Mouse (Mus musculus): Measurements from ENCODE around the gene Zbtb25.

Zbtb25 gene

DNA sequence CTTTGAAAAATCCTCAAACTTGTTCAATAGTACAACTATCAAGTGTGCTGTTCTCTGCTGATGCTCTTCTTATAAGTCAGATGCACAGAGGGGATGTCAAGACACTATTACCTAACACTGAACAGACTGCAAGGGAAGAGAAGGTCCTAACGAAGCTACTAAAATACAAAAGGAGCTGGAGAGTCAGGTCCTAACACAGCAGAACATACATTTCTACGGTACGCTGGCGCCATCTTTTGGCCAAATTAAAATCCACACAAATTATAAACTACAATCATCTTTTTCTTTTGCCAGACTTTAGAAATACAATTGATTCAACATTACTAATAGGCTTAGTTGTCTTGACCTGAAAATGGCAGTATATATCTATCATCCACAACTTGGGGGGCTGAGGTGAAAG lies 28.3 kb downstream of the Zbtb25 start:
- WGBS, result 3% methylated on average over 4 of the region's 4 CpGs

DNA sequence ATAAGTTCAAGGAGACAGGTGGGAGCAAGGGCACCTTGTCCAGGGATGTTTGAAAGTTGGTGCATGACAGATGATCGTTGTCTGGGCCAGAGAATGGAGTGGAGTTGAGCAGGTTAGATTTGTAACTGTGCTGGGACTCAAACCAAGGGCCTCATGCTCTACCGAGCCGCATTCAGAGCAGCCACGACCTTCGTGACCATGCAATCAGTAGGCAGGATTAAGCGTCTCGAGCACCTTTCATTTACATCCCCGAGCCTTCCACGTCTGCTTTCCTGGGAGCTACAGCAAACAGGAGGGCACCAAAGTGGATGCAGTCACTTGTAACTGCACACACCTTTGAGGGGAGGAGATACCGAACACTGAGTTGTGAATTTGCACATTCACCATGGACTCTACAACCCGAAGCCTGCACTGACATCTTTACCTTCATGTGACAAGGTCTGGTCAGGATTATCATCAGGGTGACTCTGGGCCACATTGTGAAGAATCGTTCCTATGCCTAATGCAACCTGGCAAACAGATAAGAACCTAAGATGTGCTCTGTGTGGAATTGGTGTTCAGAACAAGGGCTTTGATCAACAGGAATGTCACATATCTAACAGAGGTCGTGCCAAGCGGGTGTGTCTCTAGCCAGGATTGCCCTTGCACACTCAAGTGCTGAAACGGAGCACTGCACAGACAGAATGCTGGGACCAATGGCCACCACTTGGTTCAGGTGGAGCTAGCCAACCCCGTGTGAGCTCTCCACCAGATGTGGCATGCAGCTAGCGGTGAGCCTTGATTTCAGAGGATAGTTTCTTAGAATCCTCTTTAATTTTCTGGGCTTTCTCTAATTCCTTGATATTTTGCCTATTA lies 33.1 kb downstream of the Zbtb25 start:
- WGBS, result 84% methylated on average over 17 of the region's 17 CpGs

DNA sequence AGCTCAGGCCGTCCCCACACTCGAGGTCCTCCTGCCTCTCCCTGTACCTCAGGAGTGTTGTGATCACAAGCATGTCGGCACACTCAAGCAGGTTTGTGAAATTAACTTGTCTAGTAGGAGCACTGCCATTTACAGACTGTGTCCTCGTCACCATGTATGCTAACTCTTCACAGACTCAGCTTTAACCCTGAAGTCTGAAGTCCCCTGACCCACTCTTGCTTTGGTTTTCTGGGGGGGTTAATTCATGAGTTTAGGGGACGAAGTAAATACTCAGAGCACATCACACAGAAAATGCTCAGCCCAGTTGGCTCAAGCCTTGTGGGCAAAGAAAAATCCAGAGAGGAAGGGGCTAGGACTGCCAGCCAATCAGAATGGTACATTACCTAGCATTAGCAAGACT lies 33.8 kb downstream of the Zbtb25 start:
- WGBS, result 78% methylated on average over 5 of the region's 5 CpGs

DNA sequence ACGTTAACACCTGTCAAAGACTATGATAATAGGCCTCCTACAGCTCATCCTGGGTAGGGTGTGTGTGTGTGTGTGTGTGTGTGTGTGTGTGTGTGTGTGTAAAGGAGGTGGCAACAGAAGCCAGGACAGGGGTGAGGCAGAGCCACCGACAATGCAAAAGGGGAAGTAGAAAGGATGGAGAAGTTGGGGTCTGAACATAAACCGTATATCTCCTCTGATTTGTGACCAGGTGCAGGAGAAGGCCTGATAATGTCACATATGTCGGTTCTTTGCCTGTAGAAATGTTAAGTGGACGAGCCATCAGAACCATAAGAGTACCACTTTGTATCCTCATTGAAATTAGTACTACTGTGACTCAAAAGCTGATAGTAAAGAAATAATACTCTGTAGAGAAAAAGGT lies 35.7 kb downstream of the Zbtb25 start:
- WGBS, result 91% methylated on average over 5 of the region's 5 CpGs

DNA sequence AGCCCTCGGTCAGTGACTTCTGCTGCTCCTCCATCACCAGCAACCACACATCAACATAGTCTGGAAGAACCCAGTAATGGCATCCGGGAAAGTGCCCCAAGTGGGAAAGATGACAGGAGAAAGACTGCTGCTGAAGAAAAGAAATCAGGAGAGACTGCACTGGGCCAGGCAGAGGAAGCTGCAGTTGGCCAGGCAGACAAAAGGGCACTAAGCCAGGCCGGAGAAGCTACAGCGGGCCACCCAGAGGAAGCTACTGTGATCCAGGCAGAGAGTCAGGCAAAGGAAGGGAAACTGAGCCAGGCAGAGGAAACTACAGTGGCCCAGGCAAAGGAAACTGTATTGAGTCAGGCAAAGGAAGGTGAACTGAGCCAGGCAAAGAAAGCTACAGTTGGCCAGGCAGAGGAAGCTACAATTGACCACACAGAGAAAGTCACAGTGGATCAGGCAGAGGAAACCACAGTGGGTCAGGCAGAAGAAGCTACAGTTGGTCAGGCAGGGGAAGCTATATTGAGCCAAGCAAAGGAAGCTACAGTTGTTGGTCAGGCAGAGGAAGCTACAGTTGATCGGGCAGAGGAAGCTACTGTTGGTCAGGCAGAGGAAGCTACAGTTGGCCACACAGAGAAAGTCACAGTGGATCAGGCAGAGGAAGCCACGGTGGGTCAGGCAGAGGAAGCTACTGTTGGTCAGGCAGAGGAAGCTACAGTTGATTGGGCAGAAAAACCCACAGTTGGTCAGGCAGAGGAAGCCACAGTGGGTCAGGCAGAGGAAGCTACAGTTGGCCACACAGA lies 40.6 kb downstream of the Zbtb25 start:
- 79% methylated on average over 6 of the region's 6 CpGs for WGBS

DNA sequence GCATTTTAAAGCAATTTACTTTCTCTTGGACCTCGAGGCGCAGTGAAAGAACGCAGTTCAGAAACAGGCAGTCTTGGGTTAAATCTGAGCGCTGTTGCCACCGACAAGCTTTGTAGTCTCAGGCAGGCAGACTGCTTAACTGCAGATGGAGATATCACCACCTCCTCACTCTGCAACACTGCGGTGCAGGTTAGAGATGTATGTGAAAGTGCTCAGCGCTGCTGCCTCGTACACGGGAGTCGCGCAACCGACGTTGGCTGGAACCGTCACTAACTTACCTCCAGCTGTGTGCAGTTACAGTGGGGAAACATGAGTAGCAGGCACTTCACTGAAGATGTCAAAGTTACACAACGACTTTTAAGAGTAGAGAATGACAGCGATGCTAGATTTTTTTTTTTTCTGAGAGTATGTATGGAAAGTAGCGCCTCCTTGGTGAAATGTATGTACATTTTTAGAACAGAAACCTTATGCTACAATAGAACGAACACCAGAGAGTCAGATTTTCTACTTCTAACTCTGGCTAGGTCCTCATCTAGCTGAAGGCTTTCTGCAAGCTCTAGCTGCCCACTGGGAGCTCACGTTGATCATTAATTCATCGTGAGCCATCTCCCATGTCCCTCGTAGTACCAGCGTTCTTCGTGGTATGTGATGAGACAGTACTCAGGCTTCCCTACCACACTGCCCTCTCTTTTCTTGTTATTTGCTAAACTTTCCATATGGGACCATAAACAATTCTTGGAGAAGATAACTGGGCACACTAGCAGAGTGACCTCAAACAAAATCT lies 42.8 kb downstream of the Zbtb25 start:
- 46% methylated on average over 23 of the region's 23 CpGs for WGBS

DNA sequence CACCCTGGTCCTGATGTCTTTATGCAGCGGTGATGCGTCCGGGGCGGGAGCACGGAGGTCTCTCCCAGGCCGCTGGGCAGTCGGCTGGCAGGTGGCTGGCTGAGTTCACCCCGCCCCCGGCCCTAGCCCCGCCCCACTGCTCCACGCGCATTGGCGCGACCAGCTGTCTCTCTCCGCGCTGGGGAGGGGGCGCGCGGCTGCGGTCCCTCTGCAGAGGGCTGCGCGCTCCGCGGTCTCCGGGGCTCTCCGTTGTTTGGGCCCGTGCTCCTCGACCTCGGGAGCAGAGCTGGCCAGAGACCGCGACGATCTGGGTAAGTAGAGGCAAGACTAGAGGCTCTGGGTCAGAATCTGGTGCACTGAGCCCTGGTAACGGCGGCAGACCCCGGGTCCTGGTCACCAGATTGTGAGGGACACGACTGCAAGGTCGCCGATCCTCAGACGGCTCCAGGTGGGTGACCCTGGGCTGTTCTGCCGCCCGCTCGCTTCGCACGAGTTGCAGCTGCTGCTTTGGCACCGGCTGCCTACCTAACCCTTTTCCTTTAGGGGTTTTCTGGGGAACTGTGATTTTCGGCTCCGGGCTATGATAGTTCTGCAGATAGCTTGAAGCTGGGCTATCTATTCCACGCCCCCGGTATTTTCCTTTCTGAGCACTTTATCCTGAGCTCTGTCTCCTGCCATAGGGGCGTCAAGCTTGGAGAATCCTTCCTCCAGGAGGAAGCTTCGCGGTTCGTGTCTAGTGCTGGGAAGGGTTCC lies 44.5 kb downstream of the Zbtb25 start, which contains the start of gene Akap5:
Gene Akap5 (plus strand): TSS at position 213 of the 753 bp plus-strand sequence.
- 3% methylated on average over 53 of the region's 53 CpGs for WGBS

DNA sequence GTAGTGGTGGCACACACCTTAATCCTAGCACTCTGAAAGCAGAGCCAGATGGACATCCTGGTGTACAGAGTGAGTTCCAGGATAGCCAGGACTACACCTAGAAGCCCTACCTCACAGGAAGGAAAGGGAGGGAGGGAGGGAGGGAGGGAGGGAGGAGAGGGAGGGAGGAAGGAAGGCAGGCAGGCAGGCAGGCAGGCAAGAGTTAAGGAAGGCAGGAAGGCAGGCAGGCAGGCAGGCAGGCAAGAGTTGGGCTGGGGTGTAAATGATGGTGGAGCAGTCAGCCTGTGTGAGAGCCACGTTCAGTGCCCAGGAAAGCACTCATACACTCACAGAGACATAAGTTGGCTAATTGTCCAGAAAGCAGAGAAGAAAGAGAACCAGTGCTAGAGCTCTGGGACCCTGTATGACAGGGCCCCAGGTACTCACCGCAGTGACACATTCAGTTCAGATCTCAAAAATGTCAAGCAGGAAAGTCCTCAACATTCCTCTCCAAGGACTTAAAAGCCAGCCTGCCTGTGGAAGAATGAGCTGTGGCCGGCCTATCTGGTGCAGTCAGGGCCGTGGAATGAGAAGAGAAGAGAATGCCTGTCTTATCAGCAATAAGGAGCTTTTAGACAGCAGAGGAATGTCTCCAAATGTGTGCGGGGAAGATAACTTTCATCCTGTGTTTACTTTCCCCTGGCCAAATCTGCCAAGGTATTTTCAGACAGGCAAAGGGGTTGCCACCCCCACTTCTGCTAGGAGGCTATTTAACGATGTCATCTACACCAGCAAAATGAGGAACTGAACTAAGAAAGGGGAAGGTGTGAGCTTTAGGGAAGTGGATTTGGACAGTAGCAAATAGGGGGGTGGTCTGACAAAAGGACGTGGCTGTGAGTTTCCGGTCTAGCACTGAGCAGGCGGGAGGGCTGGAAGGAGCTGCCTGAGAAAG lies 50.9 kb downstream of the Zbtb25 start:
- WGBS, result 57% methylated on average over 9 of the region's 9 CpGs

DNA sequence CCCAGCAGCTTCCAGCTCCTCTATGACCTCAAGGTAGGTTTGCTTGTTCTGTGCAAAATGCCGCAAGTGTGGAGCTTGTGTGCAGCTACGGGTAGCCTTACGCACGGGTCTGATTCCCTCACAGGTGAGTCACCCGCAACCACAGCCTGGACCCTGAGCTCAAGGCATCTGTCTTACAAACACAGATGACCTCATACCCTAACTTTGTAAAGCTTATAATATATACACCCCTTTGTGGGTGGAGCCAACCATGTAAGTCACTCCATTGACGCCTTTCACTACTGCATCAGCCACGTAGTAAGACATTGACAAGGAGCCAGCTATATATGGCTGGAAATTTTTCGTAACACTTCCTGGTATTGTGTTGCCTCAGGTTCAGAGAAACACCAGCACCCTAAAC lies 57.5 kb downstream of the Zbtb25 start:
- WGBS, result 93% methylated on average over 8 of the region's 8 CpGs

DNA sequence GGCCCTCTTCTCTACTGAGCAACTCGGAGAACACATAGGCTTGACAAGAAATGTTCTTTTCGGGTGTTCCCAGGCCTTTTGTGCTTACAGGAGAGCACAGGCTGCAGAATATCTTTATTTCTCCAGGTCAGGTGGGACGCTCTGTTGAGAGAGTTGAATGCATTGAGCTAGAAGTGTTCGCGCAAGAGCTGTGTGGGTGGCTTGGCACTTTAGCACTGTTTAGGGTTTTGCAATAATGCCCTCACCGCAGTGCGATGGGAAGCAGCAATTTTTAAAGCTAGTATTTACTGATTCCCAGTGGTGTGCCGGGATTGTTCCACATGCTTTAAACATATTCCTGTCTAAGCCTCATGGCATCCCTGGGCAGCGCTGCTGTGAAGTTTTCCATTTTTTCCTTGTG lies 58.2 kb downstream of the Zbtb25 start:
- 67% methylated on average over 9 of the region's 9 CpGs for WGBS

DNA sequence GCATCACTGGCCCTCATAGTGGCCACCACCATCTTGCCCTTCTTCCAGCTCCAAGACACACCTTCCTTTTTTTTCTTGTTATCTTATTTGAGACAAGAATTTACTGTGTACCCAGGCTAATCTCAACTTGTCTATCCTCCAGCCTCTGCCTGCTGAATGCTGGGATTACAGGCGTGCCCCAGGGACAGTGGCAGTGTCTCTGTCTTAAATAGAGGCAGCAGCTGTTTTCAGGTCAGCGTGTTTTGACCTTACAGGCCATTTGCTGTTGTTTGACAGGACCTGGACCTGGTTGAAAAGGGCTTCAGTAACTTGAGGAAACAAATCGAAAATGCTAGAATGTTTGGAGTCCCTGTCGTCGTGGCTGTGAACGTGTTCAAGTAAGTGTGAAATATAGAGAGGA lies 58.8 kb downstream of the Zbtb25 start:
- WGBS, result 63% methylated on average over 6 of the region's 6 CpGs

DNA sequence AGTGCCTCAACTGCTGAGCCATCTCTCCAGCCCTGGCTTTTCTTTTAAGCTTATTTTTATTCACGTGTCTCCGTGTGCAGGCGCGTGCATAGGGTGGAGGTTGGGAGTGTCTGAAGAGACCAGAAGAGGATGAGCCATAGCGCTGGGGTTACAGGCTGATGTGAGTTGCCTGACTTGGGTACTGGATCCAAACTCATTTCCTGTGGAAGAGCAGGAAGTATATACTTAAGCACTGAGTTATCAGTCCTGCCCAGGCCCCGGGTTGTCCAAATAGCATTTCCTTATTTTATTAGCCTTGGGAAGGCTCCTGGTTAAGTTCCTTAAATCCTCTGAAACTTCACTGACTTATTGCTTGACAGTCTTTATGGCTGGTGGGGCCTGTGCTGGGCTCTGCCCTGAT lies 59.4 kb downstream of the Zbtb25 start:
- WGBS, result 86% methylated on average over 6 of the region's 6 CpGs

DNA sequence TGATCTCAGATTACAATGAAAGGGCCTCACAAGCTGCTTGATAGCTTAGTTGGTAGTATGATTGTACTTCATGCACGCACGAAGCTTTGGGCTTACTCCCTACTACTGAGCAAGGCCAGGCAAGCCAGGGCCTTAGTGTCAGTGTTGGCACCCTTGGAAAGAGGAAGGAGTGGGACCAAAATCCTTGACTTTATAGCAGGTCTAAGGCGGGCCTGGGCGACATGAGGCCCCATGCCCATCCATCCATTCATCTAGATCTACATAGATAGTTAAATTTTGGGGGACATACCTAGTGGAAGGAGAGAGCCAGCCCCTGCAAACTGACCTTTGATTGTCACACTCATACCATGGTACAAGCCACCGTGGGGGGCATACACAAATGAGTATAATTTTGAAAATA lies 61.0 kb downstream of the Zbtb25 start:
- 84% methylated on average over 5 of the region's 5 CpGs for WGBS

DNA sequence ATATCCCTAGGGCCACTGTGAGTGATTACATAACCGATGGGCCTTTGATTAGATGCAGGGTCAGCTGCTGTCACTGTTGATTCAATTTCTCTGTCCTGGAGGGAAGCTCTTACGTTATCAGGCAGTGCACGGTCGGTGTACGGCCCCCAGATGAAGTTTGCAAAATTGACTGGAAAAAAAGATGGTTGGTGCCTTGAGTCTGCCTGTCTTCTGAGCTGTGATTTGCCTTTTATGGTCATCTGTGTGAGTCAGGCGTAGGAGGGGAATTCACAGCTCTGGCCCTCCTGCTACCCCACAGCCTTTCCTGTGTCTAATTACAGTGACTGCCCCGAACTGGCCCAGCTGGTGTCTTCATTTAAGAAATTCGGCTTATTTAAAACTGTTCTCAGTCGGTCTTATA lies 61.4 kb downstream of the Zbtb25 start:
- WGBS, result 45% methylated on average over 9 of the region's 9 CpGs

DNA sequence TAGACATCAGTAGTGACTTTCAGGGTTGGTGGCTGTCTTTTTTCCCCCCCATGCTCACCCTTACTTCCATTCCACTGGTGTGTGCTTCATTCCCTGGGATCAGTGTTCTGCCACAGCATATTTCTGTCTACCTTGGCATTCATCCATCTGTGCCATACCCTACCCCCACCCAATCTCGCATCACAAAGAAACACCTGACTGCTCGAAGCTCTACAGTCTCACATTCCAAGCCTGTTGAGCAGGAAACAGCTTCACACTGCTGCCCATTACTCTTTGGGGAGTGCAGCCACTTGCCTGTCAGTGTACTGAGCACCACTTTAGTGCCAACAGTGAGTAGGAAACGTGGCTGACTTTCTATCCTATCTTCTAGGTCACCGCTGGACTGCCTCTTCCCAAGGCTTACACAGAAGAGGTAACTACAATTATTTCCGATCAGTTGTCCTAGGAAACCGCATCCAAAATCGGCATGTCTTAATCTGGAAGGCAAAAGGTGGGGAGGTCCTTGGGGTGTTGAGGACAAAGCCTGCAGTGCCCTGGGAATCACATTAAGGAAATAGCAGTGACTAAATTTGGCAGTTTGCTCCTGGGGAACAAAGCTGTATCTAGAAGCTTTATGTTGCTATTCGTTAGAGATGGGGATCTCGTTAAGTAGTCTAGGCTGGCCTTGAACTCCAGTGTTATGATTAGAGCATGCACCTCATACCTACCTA lies 62.4 kb downstream of the Zbtb25 start:
- WGBS, result 64% methylated on average over 9 of the region's 9 CpGs

DNA sequence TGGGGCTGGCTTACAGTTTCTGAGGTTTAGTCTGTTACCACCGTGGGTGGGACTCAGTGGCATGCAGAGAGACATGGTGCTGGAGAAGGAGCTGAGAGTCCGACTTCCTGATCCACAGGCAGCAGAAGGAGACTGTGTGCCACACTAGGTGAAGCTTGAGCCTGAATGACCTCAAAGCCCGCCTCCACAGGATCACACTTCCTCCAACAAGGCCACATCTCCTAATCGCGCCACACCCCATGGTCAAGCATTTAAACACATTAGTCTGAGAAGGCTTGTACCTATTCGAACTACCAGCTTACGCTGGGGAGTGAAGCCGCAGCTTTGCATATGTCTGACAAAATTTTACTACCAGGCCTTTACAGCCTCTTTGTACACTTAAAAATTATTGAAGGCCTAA lies 64.3 kb downstream of the Zbtb25 start:
- WGBS, result 79% methylated on average over 8 of the region's 8 CpGs

DNA sequence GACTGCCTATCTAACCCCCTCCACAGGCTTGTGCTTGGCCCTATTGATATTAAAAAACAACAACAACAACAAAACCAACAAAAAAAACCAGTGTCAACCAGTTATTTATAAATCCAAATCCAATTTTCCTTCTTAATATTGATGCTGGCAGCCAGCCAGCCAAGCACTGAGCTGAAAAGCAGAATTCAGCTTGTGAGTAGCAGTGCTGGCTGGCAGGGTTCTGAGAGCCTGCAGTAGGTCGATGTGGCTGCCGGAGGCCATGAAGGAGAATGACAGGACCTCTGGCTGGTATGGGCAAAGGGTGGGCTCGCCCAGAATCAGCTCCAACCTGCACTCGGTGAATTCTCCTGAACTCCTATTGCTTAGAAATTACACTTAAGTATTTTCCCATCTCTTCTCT lies 65.2 kb downstream of the Zbtb25 start:
- 33% methylated on average over 4 of the region's 4 CpGs for WGBS

DNA sequence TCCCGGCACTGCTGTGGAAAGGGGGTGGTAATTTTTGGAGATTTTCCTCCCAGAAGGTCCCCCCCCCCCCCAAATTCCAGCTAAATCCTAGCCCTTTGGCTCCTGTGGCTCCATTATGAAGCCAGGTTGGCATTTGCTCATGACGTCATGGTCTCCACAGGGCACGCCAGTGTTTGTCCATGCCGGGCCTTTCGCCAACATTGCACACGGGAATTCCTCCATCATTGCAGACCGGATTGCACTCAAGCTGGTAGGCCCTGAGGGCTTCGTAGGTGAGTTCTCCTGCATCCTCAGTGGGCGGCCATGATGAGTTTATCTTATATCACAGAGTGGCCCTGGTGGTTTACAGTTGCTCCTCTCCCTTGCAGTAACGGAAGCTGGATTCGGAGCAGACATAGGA lies 65.9 kb downstream of the Zbtb25 start:
- WGBS, result 75% methylated on average over 11 of the region's 11 CpGs

DNA sequence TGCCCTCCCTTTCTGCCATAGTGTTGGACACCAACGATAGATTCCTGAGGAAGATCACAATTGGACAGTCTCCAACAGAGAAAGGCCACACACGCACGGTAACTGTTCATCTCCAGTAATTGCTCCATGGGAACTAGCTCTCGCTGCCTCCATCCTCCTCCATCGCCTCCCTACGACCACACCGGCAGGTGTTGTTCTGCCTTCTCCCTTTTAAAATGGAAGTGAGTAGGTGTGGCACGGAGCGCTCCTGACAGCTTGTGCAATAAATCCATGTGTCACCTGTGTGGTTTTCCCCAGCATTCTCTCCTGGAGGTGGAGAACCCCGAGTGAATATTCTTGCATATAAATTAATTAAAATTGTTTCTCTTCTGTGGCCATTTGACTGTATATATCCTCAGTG lies 69.0 kb downstream of the Zbtb25 start:
- 54% methylated on average over 10 of the region's 10 CpGs for WGBS

Measured in cerebral cortex, adult 2 months (tissue).